Mouse (Mus musculus) myocyte (in vitro differentiated cells): Measurements from ENCODE around the gene C1qtnf7. TPM values are rescaled to one million over a fixed set of nuclear protein-coding genes. Genes with fewer than 3 reads are reported as not detected.

Experiments
- H3K27me3 ChIP-seq: one replicate; pipeline ENCODE4 v1.6.1; 2011; ENCODE audit not compliant: control insufficient read depth, insufficient read depth, insufficient read length
- H3K36me3 ChIP-seq: one replicate; pipeline ENCODE4 v1.6.1; 2011; ENCODE audit not compliant: control insufficient read depth, insufficient read depth
- H3K4me2 ChIP-seq: one replicate; pipeline ENCODE4 v1.6.1; 2011; ENCODE audit warnings: low read depth, control low read depth
- H3K4me3 ChIP-seq: one replicate; pipeline ENCODE4 v1.5.1; 2011; ENCODE audit warnings: mild to moderate bottlenecking, control low read depth, moderate library complexity
- H3K79me2 ChIP-seq: one replicate; pipeline ENCODE4 v1.6.1; 2011; ENCODE audit not compliant: control insufficient read depth, insufficient read depth
- H3ac ChIP-seq: one replicate; pipeline ENCODE4 v1.6.1; 2011; ENCODE audit not compliant: control insufficient read depth, insufficient read length
- CEBPB ChIP-seq: IDR thresholded peaks from 2 replicates; pipeline ENCODE4 v1.6.1; 2011; ENCODE audit warnings: mild to moderate bottlenecking, moderate library complexity; ENCODE audit not compliant: poor library complexity, insufficient read depth, severe bottlenecking
- E2F4 ChIP-seq: IDR thresholded peaks from one replicate; pipeline ENCODE4 v1.6.1; 2011; ENCODE audit warnings: mild to moderate bottlenecking, control low read depth, moderate library complexity; ENCODE audit not compliant: insufficient read depth
- MAX ChIP-seq: IDR thresholded peaks from one replicate; pipeline ENCODE4 v1.6.1; 2011; ENCODE audit warnings: low read depth, mild to moderate bottlenecking, control low read depth
- MYOD1 ChIP-seq, 3 experiments: IDR thresholded peaks; one replicate each; pipeline ENCODE4 v1.6.1; 2011; ENCODE audit warnings: control low read depth in 2 of 3, low read depth in 2 of 3, mild to moderate bottlenecking in 2 of 3, moderate library complexity in 1 of 3; ENCODE audit not compliant: insufficient read length in 2 of 3, control insufficient read depth in 1 of 3
- MYOG ChIP-seq, 3 experiments: IDR thresholded peaks; one replicate each; pipeline ENCODE4 v1.6.1; 2011; ENCODE audit warnings: control low read depth in 2 of 3, low read depth in 2 of 3, mild to moderate bottlenecking in 2 of 3; ENCODE audit not compliant: insufficient read length in 2 of 3, control insufficient read depth in 1 of 3, insufficient read depth in 1 of 3
- POLR2A ChIP-seq: IDR thresholded peaks from one replicate; pipeline ENCODE4 v1.6.1; 2011; ENCODE audit warnings: low read depth, mild to moderate bottlenecking, control low read depth, moderate library complexity; ENCODE audit not compliant: insufficient read length
- POLR2AphosphoS2 ChIP-seq: IDR thresholded peaks from one replicate; pipeline ENCODE4 v1.6.1; 2011; ENCODE audit warnings: low read depth, control low read depth; ENCODE audit not compliant: insufficient read length
- REST ChIP-seq: IDR thresholded peaks from one replicate; pipeline ENCODE4 v1.6.1; 2011; ENCODE audit warnings: mild to moderate bottlenecking, control low read depth, moderate library complexity; ENCODE audit not compliant: insufficient read depth, insufficient read length
- SRF ChIP-seq: IDR thresholded peaks from one replicate; pipeline ENCODE4 v1.6.1; 2011; ENCODE audit warnings: low read depth; ENCODE audit not compliant: control insufficient read depth, insufficient read length
- TCF12 ChIP-seq: IDR thresholded peaks from one replicate; pipeline ENCODE4 v1.6.1; 2011; ENCODE audit warnings: mild to moderate bottlenecking, control low read depth; ENCODE audit not compliant: poor library complexity, insufficient read depth, severe bottlenecking
- TCF3 ChIP-seq: IDR thresholded peaks from one replicate; pipeline ENCODE4 v1.6.1; 2011; ENCODE audit warnings: low read depth, control low read depth; ENCODE audit not compliant: insufficient read length
- USF1 ChIP-seq: IDR thresholded peaks from one replicate; pipeline ENCODE4 v1.6.1; 2011; ENCODE audit warnings: low read depth, mild to moderate bottlenecking, control low read depth, moderate library complexity
- polyA plus RNA-seq: library from polyadenylated mRNA; unstranded; fragments of >200 nt; fragmentation: generic; extraction: Trizol; gene quantifications from one replicate; pipeline ENCODE4 v1.2.1, GENCODE M21; 2012; ENCODE audit warnings: missing spikeins

C1qtnf7 gene
- polyA plus RNA-seq, 1 experiment = not detected

- TF ChIP-seq SRF (no peak), E2F4 (no peak), POLR2AphosphoS2 (no peak), TCF12 (no peak), MYOD1 (IDR thresholded peaks at IDR 0.05; ENCODE audit: control insufficient read depth in 1 of 3, insufficient read length in 2 of 3, low read depth in 2 of 3) (no peak), TCF3 (no peak), POLR2A (no peak), CEBPB (no peak), USF1 (no peak), REST (no peak), MAX (no peak), MYOG (IDR thresholded peaks at IDR 0.05; ENCODE audit: control insufficient read depth in 1 of 3, insufficient read depth in 1 of 3, insufficient read length in 2 of 3, low read depth in 2 of 3) (no peak)
- Histone ChIP-seq H3K4me3 (no peak overlapping the region), H3K27me3 (no peaks in the 10 kb centered on the region), H3K4me2 (no peak overlapping the region), H3K79me2 (no peaks in the 10 kb centered on the region), H3K36me3 (no peaks in the 10 kb centered on the region), H3ac (no peak overlapping the region)
Observed at GRCm38 (mm10) chr5:43519905-43520304, 4.6 kb downstream of the C1qtnf7 start.

- H3K36me3 ChIP-seq = no peaks in the 10 kb centered on the region
- no peaks in the 10 kb centered on the region for H3K79me2 ChIP-seq
- TF ChIP-seq E2F4 (no peak), MYOG (IDR thresholded peaks at IDR 0.05; ENCODE audit: control insufficient read depth in 1 of 3, insufficient read depth in 1 of 3, insufficient read length in 2 of 3, low read depth in 2 of 3) (no peak), TCF12 (no peak)
- no peaks in the 10 kb centered on the region for H3K27me3 ChIP-seq
- H3K4me2 ChIP-seq = no peak overlapping the region
- no peak overlapping the region for H3ac ChIP-seq
- H3K4me3 ChIP-seq = no peak overlapping the region
Observed at GRCm38 (mm10) chr5:43521369-43521768, 6.0 kb downstream of the C1qtnf7 start.

- Histone ChIP-seq H3K4me2 (no peak overlapping the region), H3ac (no peak overlapping the region), H3K27me3 (no peaks in the 10 kb centered on the region), H3K36me3 (no peaks in the 10 kb centered on the region), H3K79me2 (no peaks in the 10 kb centered on the region), H3K4me3 (no peak overlapping the region)
- TF ChIP-seq REST (no peak), SRF (no peak), MYOD1 (IDR thresholded peaks at IDR 0.05; ENCODE audit: control insufficient read depth in 1 of 3, insufficient read length in 2 of 3, low read depth in 2 of 3) (no peak), TCF3 (no peak), TCF12 (no peak), MYOG (IDR thresholded peaks at IDR 0.05; ENCODE audit: control insufficient read depth in 1 of 3, insufficient read depth in 1 of 3, insufficient read length in 2 of 3, low read depth in 2 of 3) (no peak), E2F4 (no peak), POLR2A (no peak), MAX (no peak), USF1 (no peak), CEBPB (no peak), POLR2AphosphoS2 (no peak)
Observed at GRCm38 (mm10) chr5:43522866-43523265, 7.5 kb downstream of the C1qtnf7 start.

GRCm38 (mm10) chr5:43526874-43527584 lies 11.7 kb downstream of the C1qtnf7 start:
- Histone ChIP-seq H3K79me2 (no peaks in the 10 kb centered on the region), H3K4me2 (peak overlapping the region; percentile 18), H3K36me3 (no peaks in the 10 kb centered on the region), H3K4me3 (no peak overlapping the region), H3K27me3 (no peaks in the 10 kb centered on the region), H3ac (no peak overlapping the region)
- TF ChIP-seq SRF (no peak), USF1 (no peak), TCF12 (no peak), E2F4 (no peak), CEBPB (no peak), MAX (no peak), REST (no peak), MYOG (IDR thresholded peaks at IDR 0.05; ENCODE audit: control insufficient read depth in 1 of 3, insufficient read depth in 1 of 3, insufficient read length in 2 of 3, low read depth in 2 of 3) (no peak), POLR2A (no peak), MYOD1 (IDR thresholded peaks at IDR 0.05; ENCODE audit: control insufficient read depth in 1 of 3, insufficient read length in 2 of 3, low read depth in 2 of 3) (no peak), TCF3 (no peak), POLR2AphosphoS2 (no peak)

- no peaks in the 10 kb centered on the region for H3K36me3 ChIP-seq
- H3ac ChIP-seq = no peak overlapping the region
- TF ChIP-seq TCF12 = no peak
- no peaks in the 10 kb centered on the region for H3K27me3 ChIP-seq
- no peak overlapping the region for H3K4me2 ChIP-seq
- H3K79me2 ChIP-seq = no peaks in the 10 kb centered on the region
- H3K4me3 ChIP-seq = no peak overlapping the region
Observed at GRCm38 (mm10) chr5:43530186-43530585, 14.8 kb downstream of the C1qtnf7 start.
